Mouse (Mus musculus): ENCODE data around the gene Cldn15. TPM values are rescaled to one million over a fixed set of nuclear protein-coding genes. Genes with fewer than 3 reads are reported as not detected.

The Cldn15 gene
- polyA plus RNA-seq (2012; rRNA removed) (0.60 and 0.74 TPM in 2 replicates), polyA plus RNA-seq (2014; fragmentation: Nextera tagmentation; extraction: Ambion mirVana) (0.28 TPM in 1 of 2 replicates, not detected in the other)

GRCm38 (mm10) chr5:136966331-136966730, at the start of gene Cldn15:
Cldn15 (plus strand) TSS chr5:136966616.
- no peak for DNase-seq (ENCODE audit: low spot score)
- Histone ChIP-seq H3K4me3 (replicated peaks; ENCODE audit: low read length) (no peak within 1 kb of the TSS), H3K4me2 (replicated peaks; ENCODE audit: low read depth, low read length, severe bottlenecking) (no peak within 1 kb of the TSS), H3K36me3 (ENCODE audit: control insufficient read depth, insufficient read depth, low read length) (peaks cover 36% of the 10 kb centered on the region), H3K4me1 (ENCODE audit: control insufficient read depth, insufficient read depth, low read length) (peaks cover 14% of the 10 kb centered on the region), H3K9ac (ENCODE audit: low read depth, low read length, severe bottlenecking) (no peak within 1 kb of the TSS), H3K27me3 (ENCODE audit: control insufficient read depth, insufficient read depth, low read length) (no peaks in the 10 kb centered on the region), H3K9me3 (ENCODE audit: control insufficient read depth, low read length) (no peaks in the 10 kb centered on the region), H3K27ac (replicated peaks; ENCODE audit: low read depth, low read length) (no peak within 1 kb of the TSS; the same call in 1 of the 2 replicates)
- no peak for ATAC-seq (ENCODE audit: low FRiP score, low read depth)
- WGBS: 67% methylated on average over 6 of the region's 6 CpGs
- TF ChIP-seq POLR2A (IDR thresholded peaks at IDR 0.05; ENCODE audit: borderline replicate concordance, extremely low read depth, insufficient read depth, insufficient read length): no peak

- Histone ChIP-seq H3K4me1 (ENCODE audit: control insufficient read depth, insufficient read depth, low read length) (no peaks in the 10 kb centered on the region), H3K4me2 (replicated peaks; ENCODE audit: low read depth, low read length, severe bottlenecking) (no peak overlapping the region), H3K27ac (replicated peaks; ENCODE audit: low read depth, low read length) (no peak overlapping the region), H3K36me3 (ENCODE audit: control insufficient read depth, insufficient read depth, low read length) (peaks cover 11% of the 10 kb centered on the region), H3K9ac (ENCODE audit: low read depth, low read length, severe bottlenecking) (no peak overlapping the region), H3K9me3 (ENCODE audit: control insufficient read depth, low read length) (no peaks in the 10 kb centered on the region), H3K4me3 (replicated peaks; ENCODE audit: low read length) (no peak overlapping the region), H3K27me3 (ENCODE audit: control insufficient read depth, insufficient read depth, low read length) (no peaks in the 10 kb centered on the region)
- DNase-seq (ENCODE audit: low spot score) (no peak), ATAC-seq (ENCODE audit: low FRiP score, low read depth) (no peak)
- 91% methylated on average over 8 of the region's 8 CpGs for WGBS
- no peak for TF ChIP-seq POLR2A (IDR thresholded peaks at IDR 0.05; ENCODE audit: borderline replicate concordance, extremely low read depth, insufficient read depth, insufficient read length)
These were observed 48.7 kb upstream of the Cldn15 start for GRCm38 (mm10) chr5:136917613-136918242.

- Histone ChIP-seq H3K4me2 (replicated peaks; ENCODE audit: low read depth, low read length, severe bottlenecking) (peak overlapping the region; percentile 91), H3K9me3 (ENCODE audit: control insufficient read depth, low read length) (no peaks in the 10 kb centered on the region), H3K4me1 (ENCODE audit: control insufficient read depth, insufficient read depth, low read length) (no peaks in the 10 kb centered on the region), H3K4me3 (replicated peaks; ENCODE audit: low read length) (peak overlapping the region; percentile 54), H3K27me3 (ENCODE audit: control insufficient read depth, insufficient read depth, low read length) (no peaks in the 10 kb centered on the region), H3K27ac (replicated peaks; ENCODE audit: low read depth, low read length) (no peak overlapping the region; the same call in 1 of the 2 replicates), H3K36me3 (ENCODE audit: control insufficient read depth, insufficient read depth, low read length) (no peaks in the 10 kb centered on the region), H3K9ac (ENCODE audit: low read depth, low read length, severe bottlenecking) (peak overlapping the region; percentile 73)
- 3% methylated on average over 38 of the region's 38 CpGs for WGBS
- ATAC-seq (ENCODE audit: low FRiP score, low read depth) (peak; percentile 88), DNase-seq (ENCODE audit: low spot score) (peak; percentile 92)
- no peak for TF ChIP-seq POLR2A (IDR thresholded peaks at IDR 0.05; ENCODE audit: borderline replicate concordance, extremely low read depth, insufficient read depth, insufficient read length)
These were observed 47.6 kb upstream of the Cldn15 start for GRCm38 (mm10) chr5:136918655-136919472.

GRCm38 (mm10) chr5:136919546-136920301, 46.7 kb upstream of the Cldn15 start:
- H3K27ac ChIP-seq (replicated peaks; ENCODE audit: low read depth, low read length): no peak overlapping the region
- H3K4me1 ChIP-seq (ENCODE audit: control insufficient read depth, insufficient read depth, low read length): no peaks in the 10 kb centered on the region
- H3K4me2 ChIP-seq (replicated peaks; ENCODE audit: low read depth, low read length, severe bottlenecking): peak overlapping the region; percentile 91
- no peaks in the 10 kb centered on the region for H3K9me3 ChIP-seq (ENCODE audit: control insufficient read depth, low read length)
- H3K9ac ChIP-seq (ENCODE audit: low read depth, low read length, severe bottlenecking): peak overlapping the region; percentile 73
- H3K27me3 ChIP-seq (ENCODE audit: control insufficient read depth, insufficient read depth, low read length): no peaks in the 10 kb centered on the region
- 23% methylated on average over 17 of the region's 18 CpGs for WGBS
- no peaks in the 10 kb centered on the region for H3K36me3 ChIP-seq (ENCODE audit: control insufficient read depth, insufficient read depth, low read length)
- no peak; the same call in 1 of the 2 replicates for ATAC-seq (ENCODE audit: low FRiP score, low read depth)
- DNase-seq (ENCODE audit: low spot score): no peak
- peak overlapping the region; percentile 54 for H3K4me3 ChIP-seq (replicated peaks; ENCODE audit: low read length)
- TF ChIP-seq POLR2A (IDR thresholded peaks at IDR 0.05; ENCODE audit: borderline replicate concordance, extremely low read depth, insufficient read depth, insufficient read length): no peak

GRCm38 (mm10) chr5:136922830-136923229, 43.6 kb upstream of the Cldn15 start:
- Histone ChIP-seq H3K9ac (ENCODE audit: low read depth, low read length, severe bottlenecking) (no peak overlapping the region), H3K27me3 (ENCODE audit: control insufficient read depth, insufficient read depth, low read length) (no peaks in the 10 kb centered on the region), H3K4me1 (ENCODE audit: control insufficient read depth, insufficient read depth, low read length) (no peaks in the 10 kb centered on the region), H3K27ac (replicated peaks; ENCODE audit: low read depth, low read length) (no peak overlapping the region), H3K4me3 (replicated peaks; ENCODE audit: low read length) (no peak overlapping the region), H3K9me3 (ENCODE audit: control insufficient read depth, low read length) (no peaks in the 10 kb centered on the region), H3K4me2 (replicated peaks; ENCODE audit: low read depth, low read length, severe bottlenecking) (no peak overlapping the region), H3K36me3 (ENCODE audit: control insufficient read depth, insufficient read depth, low read length) (peaks cover 6% of the 10 kb centered on the region)
- WGBS: 80% methylated on average over 9 of the region's 9 CpGs
- no peak for TF ChIP-seq POLR2A (IDR thresholded peaks at IDR 0.05; ENCODE audit: borderline replicate concordance, extremely low read depth, insufficient read depth, insufficient read length)
- DNase-seq (ENCODE audit: low spot score) (no peak), ATAC-seq (ENCODE audit: low FRiP score, low read depth) (no peak)

All from limb, embryonic 14.5 days (tissue).